In the genomic region with DNA sequence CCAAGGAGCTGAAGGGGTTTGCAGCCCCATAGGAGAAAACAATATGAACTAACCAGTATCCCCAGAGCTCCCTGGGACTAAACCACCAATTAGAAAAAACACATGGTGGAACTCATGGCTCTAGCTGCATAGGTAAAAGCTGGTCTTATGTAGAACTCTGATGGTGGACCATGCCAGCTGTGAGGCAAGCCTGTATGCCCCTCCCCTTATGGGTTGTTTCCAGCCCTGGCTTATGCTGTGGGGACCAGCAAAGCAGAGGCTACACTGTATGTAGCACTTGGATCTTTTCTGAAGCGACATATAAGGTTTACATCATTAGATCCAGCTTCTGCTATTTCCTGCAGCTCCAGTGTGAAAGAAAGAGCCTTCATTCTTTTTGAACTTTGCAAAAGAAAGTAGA, we compare ENCODE assay signal across 25 mouse cellular contexts. TPM values are rescaled to one million over a fixed set of nuclear protein-coding genes. Genes with fewer than 3 reads are reported as not detected.
DNase-seq lines count a peak whose midpoint lies in the region; ATAC-seq and TF ChIP-seq lines count a peak whose summit lies in the region.
"Had no signal": no experiment of that assay in that cellular context is flagged by ENCODE, and none has a peak within 500 bp of the region (broad histone marks: within the 10 kb centered on the region; RNA-seq: fewer than 3 reads in every experiment).

No protein-coding gene starts in this region.

- H3K27me3 ChIP-seq in liver, embryonic 11.5 days (replicated peaks; ENCODE audit: control insufficient read depth, insufficient read depth, low read length): no peaks in the 10 kb centered on the region
- H3K27me3 ChIP-seq in liver, postnatal 0 days (ENCODE audit: insufficient read depth, low read length): no peaks in the 10 kb centered on the region
- H3K27me3 ChIP-seq: embryonic facial prominence, embryonic 15.5 days; forebrain, embryonic 15.5 days; heart, embryonic 12.5 days; hindbrain, embryonic 12.5 days; kidney, embryonic 15.5 days; limb, embryonic 15.5 days had no signal

- no peak overlapping the region for H3K4me3 ChIP-seq in liver, embryonic 11.5 days (ENCODE audit: low read depth, low read length)
- no peak overlapping the region for H3K4me3 ChIP-seq in liver, postnatal 0 days (ENCODE audit: low read depth, low read length)
- H3K4me3 ChIP-seq: embryonic facial prominence, embryonic 15.5 days; forebrain, embryonic 15.5 days; heart, embryonic 12.5 days; hindbrain, embryonic 12.5 days; kidney, embryonic 15.5 days; limb, embryonic 15.5 days had no signal

- 100% methylated on average over 1 of the region's 1 CpGs for WGBS in liver, embryonic 11.5 days
- 79% methylated on average over 1 of the region's 1 CpGs for whole genome bisulfite sequencing in liver, postnatal 0 days (ENCODE audit: insufficient replicate concordance)

- TF ChIP-seq CTCF in liver, postnatal 0 days (IDR thresholded peaks at IDR 0.05; ENCODE audit: low read depth): no peak

- H3K4me2 ChIP-seq in liver, embryonic 11.5 days: no peak overlapping the region
- H3K4me2 ChIP-seq in liver, postnatal 0 days (ENCODE audit: low read depth, low read length): no peak overlapping the region
- H3K4me2 ChIP-seq: embryonic facial prominence, embryonic 15.5 days; forebrain, embryonic 15.5 days; heart, embryonic 12.5 days; hindbrain, embryonic 12.5 days; kidney, embryonic 15.5 days; limb, embryonic 15.5 days; midbrain, embryonic 11.5 days had no signal

- no peak overlapping the region for H3K9ac ChIP-seq in liver, embryonic 11.5 days (ENCODE audit: low read depth, low read length)
- H3K9ac ChIP-seq in liver, postnatal 0 days (replicated peaks): no peak overlapping the region
- H3K9ac ChIP-seq: embryonic facial prominence, embryonic 15.5 days; forebrain, embryonic 15.5 days; heart, embryonic 12.5 days; hindbrain, embryonic 12.5 days; kidney, embryonic 15.5 days; limb, embryonic 15.5 days had no signal

- no peak for ATAC-seq in liver, embryonic 11.5 days (replicated peaks; ENCODE audit: low FRiP score)
- ATAC-seq in liver, postnatal 0 days: no peak
- ATAC-seq: forebrain, embryonic 15.5 days; intestine, postnatal 0 days had no signal

- peaks cover 48% of the 10 kb centered on the region for H3K4me1 ChIP-seq in liver, embryonic 11.5 days (replicated peaks; ENCODE audit: control insufficient read depth, insufficient read depth, low read length)
- peaks cover 43% of the 10 kb centered on the region for H3K4me1 ChIP-seq in liver, postnatal 0 days (ENCODE audit: insufficient read depth)
- H3K4me1 ChIP-seq: forebrain, embryonic 15.5 days; hindbrain, embryonic 12.5 days; kidney, embryonic 15.5 days had no signal

- peaks cover 6% of the 10 kb centered on the region; the same call in 1 of the 2 replicates for H3K36me3 ChIP-seq in liver, embryonic 11.5 days (ENCODE audit: control insufficient read depth, insufficient read depth, low read length)
- H3K36me3 ChIP-seq in liver, postnatal 0 days (replicated peaks; ENCODE audit: insufficient read depth, low read length): peaks cover 23% of the 10 kb centered on the region

- TF ChIP-seq EP300 in liver, postnatal 0 days (IDR thresholded peaks at IDR 0.05; ENCODE audit: low read depth): no peak

- peak; percentile 34 for DNase-seq in adrenal gland, postnatal 14 days
- DNase-seq in adrenal gland, adult 8-10 months: no peak
- DNase-seq in liver, embryonic 11.5 days (ENCODE audit: low spot score): no peak
- DNase-seq in liver, postnatal 0 days: no peak
- DNase-seq in urinary bladder, postnatal 14 days (ENCODE audit: low spot score): peak; percentile 23
- DNase-seq in urinary bladder, postnatal 36 days (ENCODE audit: low spot score in 2 of 2): no peak
- no peak for DNase-seq in testis, postnatal 14 days (ENCODE audit: low spot score)
- no peak for DNase-seq in thymus, postnatal 4 days
- DNase-seq: cerebellum, adult 8-10 months; cerebellum, postnatal 36 days; embryo, embryonic 11 days; gastrocnemius, postnatal 25 days; heart, adult 18-20 months; kidney, postnatal 4 days; layer of hippocampus, adult 9-11 months; thymus, postnatal 36 days had no signal

- H3K27ac ChIP-seq in liver, embryonic 11.5 days (ENCODE audit: low read depth, low read length): peak overlapping the region; percentile 21; the same call in 1 of the 2 replicates
- no peak overlapping the region for H3K27ac ChIP-seq in liver, postnatal 0 days (ENCODE audit: low read depth)
- H3K27ac ChIP-seq: embryonic facial prominence, embryonic 15.5 days; forebrain, embryonic 15.5 days; hindbrain, embryonic 12.5 days; kidney, embryonic 15.5 days; limb, embryonic 15.5 days had no signal

- H3K9me3 ChIP-seq in liver, embryonic 11.5 days (ENCODE audit: control insufficient read depth, low read length): no peaks in the 10 kb centered on the region
- no peaks in the 10 kb centered on the region for H3K9me3 ChIP-seq in liver, postnatal 0 days (ENCODE audit: low read length)
- H3K9me3 ChIP-seq: embryonic facial prominence, embryonic 15.5 days; forebrain, embryonic 15.5 days; heart, embryonic 12.5 days; hindbrain, embryonic 12.5 days; kidney, embryonic 15.5 days; limb, embryonic 15.5 days had no signal

RNA-seq across cellular contexts. Expression of a gene that starts 20.6 kb away (rescaled TPM):
- 59.5 and 77.4 TPM in 2 replicates for total RNA-seq in adrenal gland, postnatal 14 days (2021)
- total RNA-seq in adrenal gland, adult 8-10 months (2022): 10 to 100 TPM; 67.4 to 83.9 (median 73.4) TPM
- polyA plus RNA-seq in liver, embryonic 11.5 days (2014; fragmentation: Nextera tagmentation; extraction: Ambion mirVana): 126 and 139 TPM in 2 replicates
- polyA plus RNA-seq in liver, postnatal 0 days (2015; fragmentation: Nextera tagmentation; extraction: Ambion mirVana): 40.7 and 46.3 TPM in 2 replicates

RNA-seq across cellular contexts. Expression of a gene that starts 50.7 kb away (rescaled TPM):
- total RNA-seq in adrenal gland, postnatal 14 days (2021): 0.30 and 0.34 TPM in 2 replicates
- total RNA-seq in adrenal gland, adult 8-10 months (2022): under 1 TPM; 0.42 to 0.95 (median 0.59) TPM
- 0.75 and 1.3 TPM in 2 replicates for polyA plus RNA-seq in liver, embryonic 11.5 days (2014; fragmentation: Nextera tagmentation; extraction: Ambion mirVana)
- 0.58 and 0.66 TPM in 2 replicates for polyA plus RNA-seq in liver, postnatal 0 days (2015; fragmentation: Nextera tagmentation; extraction: Ambion mirVana)
- total RNA-seq: gastrocnemius, postnatal 25 days; megakaryocyte progenitor cell, adult 5-6 weeks had no signal

RNA-seq across cellular contexts. Expression of a gene that starts 57.9 kb away (rescaled TPM):
- 34.5 and 35.0 TPM in 2 replicates for total RNA-seq in adrenal gland, postnatal 14 days (2021)
- 10 to 100 TPM; 39.6 to 61.2 (median 53.6) TPM for total RNA-seq in adrenal gland, adult 8-10 months (2022)
- 41.9 and 46.5 TPM in 2 replicates for polyA plus RNA-seq in liver, embryonic 11.5 days (2014; fragmentation: Nextera tagmentation; extraction: Ambion mirVana)
- 14.9 TPM in 2 replicates for polyA plus RNA-seq in liver, postnatal 0 days (2015; fragmentation: Nextera tagmentation; extraction: Ambion mirVana)

RNA-seq across cellular contexts. Expression of a gene that starts 59.3 kb away (rescaled TPM):
- total RNA-seq in adrenal gland, postnatal 14 days (2021): 1.8 and 2.8 TPM in 2 replicates
- total RNA-seq in adrenal gland, adult 8-10 months (2022): 1 to 10 TPM; 1.8 to 2.7 (median 2.3) TPM
- 0.90 and 1.1 TPM in 2 replicates for polyA plus RNA-seq in liver, embryonic 11.5 days (2014; fragmentation: Nextera tagmentation; extraction: Ambion mirVana)
- 0.16 and 0.18 TPM in 2 replicates for polyA plus RNA-seq in liver, postnatal 0 days (2015; fragmentation: Nextera tagmentation; extraction: Ambion mirVana)
- total RNA-seq: gastrocnemius, postnatal 25 days; heart, adult 18-20 months had no signal

Comparison
In these comparisons a context has a peak if more than half of its experiments do, and no peak if none do; other contexts are left out.
1. DNase-seq: peak in adrenal gland, postnatal 14 days (single experiment) and urinary bladder, postnatal 14 days (single experiment); none in adrenal gland, adult 8-10 months (single experiment), liver, embryonic 11.5 days (single experiment), liver, postnatal 0 days (single experiment), urinary bladder, postnatal 36 days (0 of 2), testis, postnatal 14 days (single experiment) and thymus, postnatal 4 days (single experiment).